Mouse (Mus musculus): ENCODE results near the gene Hist1h2ak.

The Hist1h2ak gene

GRCm38 (mm10) chr13:21721107-21721756 lies 32.4 kb downstream of the Hist1h2ak start:
- DNase-seq (ENCODE audit: low read depth) = peak; percentile 89

- DNase-seq (ENCODE audit: low read depth) = peak; percentile 85
Measured at GRCm38 (mm10) chr13:21718381-21719080, 35.1 kb downstream of the Hist1h2ak start.

DNA sequence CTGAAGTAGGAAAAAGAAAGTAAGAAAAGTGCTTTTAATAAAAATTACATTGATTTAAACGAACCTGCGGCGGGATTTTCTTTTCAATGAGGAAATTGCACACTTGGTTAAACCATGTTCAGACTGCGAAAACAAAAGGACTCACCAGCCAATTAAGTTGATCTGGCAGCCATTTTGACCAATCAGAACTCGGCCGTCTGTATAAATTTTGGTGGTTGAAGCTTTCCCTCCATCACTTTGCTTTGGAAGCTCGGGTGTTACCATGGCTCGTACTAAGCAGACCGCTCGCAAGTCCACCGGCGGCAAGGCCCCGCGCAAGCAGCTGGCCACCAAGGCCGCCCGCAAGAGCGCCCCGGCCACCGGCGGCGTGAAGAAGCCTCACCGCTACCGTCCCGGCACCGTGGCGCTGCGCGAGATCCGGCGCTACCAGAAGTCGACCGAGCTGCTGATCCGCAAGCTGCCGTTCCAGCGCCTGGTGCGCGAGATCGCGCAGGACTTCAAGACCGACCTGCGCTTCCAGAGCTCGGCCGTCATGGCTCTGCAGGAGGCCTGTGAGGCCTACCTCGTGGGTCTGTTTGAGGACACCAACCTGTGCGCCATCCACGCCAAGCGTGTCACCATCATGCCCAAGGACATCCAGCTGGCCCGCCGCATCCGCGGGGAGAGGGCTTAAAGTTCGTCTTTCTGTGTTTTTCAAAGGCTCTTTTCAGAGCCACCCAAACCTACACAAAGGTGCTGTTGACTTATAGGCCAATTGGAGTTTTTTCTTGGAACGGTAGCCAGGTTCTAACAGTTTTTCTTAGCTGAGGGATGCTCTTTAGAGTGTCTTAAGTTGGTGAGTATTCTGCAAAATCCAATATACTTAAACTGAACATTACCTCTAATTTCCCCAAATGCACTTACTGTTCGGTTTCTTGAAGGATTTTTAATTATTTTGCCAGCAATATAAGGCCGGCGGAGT lies 36.0 kb downstream of the Hist1h2ak start, which contains the start of gene Hist1h3h:
Hist1h3h (plus strand) TSS at position 263 of the 961 bp plus-strand sequence.
- DNase-seq (ENCODE audit: low read depth) = peak; percentile 99

DNA sequence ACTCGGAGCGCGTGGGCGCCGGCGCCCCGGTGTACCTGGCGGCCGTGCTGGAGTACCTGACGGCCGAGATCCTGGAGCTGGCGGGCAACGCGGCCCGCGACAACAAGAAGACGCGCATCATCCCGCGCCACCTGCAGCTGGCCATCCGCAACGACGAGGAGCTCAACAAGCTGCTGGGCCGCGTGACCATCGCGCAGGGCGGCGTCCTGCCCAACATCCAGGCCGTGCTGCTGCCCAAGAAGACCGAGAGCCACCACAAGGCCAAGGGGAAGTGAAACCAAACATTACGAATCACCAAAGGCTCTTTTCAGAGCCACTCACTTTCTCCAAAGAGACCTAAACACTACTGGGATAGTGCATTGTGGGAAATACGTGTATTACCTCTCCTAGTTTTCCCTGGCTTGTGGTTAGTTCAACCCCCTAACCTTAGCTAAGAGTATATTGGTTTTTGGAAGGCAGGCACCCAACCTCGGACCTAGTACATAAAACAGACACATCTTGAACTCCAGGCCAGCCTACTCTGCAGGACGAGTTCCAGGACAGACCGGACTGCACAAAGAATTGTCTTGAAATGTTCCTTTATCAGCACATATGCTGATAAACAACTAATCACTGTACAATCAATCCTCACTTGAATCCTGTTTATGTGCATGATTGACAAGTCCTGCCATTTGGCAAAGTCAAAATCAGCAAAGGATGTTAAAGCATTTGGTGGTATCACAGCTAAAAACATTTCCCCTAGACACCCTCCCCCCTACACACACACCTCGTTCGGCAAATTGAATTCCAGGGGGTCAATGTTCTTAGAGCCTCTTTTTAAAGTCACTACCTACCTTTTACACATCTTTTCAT lies 36.9 kb downstream of the Hist1h2ak start:
- peak; percentile 93 for DNase-seq (ENCODE audit: low read depth)

- peak; percentile 100 for DNase-seq (ENCODE audit: low read depth)
Measured at GRCm38 (mm10) chr13:21715864-21716539, 37.6 kb downstream of the Hist1h2ak start, which contains the start of the genes Hist1h2bl and Hist1h2ai. TSS of gene Hist1h2bl (minus strand) at chr13:21716143. TSS of gene Hist1h2ai (plus strand) at chr13:21716422.

GRCm38 (mm10) chr13:21715131-21715863 lies 38.3 kb downstream of the Hist1h2ak start:
- DNase-seq (ENCODE audit: low read depth) = peak; percentile 91

- DNase-seq (ENCODE audit: low read depth) = peak; percentile 91
Measured at GRCm38 (mm10) chr13:21714725-21715124, 38.9 kb downstream of the Hist1h2ak start.

GRCm38 (mm10) chr13:21711698-21712097 lies 41.9 kb downstream of the Hist1h2ak start:
- DNase-seq (ENCODE audit: low read depth) = peak; percentile 64

DNA sequence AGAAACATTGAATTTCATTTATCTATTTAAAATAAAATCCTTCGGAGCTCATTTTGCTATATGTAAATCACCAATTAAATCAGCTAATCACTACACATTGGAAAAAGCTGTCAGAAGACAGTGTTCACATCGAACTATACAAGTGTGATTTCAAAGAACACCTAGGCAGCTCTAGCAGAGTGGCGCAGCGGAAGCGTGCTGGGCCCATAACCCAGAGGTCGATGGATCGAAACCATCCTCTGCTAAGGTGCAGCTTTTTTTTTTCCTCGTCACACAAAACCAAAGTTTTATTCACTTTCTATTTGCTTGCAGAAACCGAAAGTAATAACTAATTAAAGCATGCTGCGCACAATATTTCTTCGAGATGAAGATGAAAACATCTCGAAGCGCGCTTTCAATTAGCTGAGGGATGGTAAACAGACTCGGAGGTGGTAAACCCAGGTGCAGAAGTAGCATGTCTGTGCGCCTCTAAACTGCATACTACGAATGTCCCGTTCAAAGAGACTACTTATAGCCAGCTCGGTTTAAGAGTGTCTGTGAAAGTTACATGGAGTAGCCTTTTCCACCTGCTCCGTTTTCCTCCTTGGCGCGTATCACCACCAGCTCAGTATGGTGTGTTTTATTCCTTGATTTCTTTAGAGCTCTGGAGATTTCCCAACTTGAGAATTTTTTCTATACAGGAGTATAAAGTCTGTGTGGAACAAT lies 42.7 kb downstream of the Hist1h2ak start:
- peak; percentile 88 for DNase-seq (ENCODE audit: low read depth)

DNA sequence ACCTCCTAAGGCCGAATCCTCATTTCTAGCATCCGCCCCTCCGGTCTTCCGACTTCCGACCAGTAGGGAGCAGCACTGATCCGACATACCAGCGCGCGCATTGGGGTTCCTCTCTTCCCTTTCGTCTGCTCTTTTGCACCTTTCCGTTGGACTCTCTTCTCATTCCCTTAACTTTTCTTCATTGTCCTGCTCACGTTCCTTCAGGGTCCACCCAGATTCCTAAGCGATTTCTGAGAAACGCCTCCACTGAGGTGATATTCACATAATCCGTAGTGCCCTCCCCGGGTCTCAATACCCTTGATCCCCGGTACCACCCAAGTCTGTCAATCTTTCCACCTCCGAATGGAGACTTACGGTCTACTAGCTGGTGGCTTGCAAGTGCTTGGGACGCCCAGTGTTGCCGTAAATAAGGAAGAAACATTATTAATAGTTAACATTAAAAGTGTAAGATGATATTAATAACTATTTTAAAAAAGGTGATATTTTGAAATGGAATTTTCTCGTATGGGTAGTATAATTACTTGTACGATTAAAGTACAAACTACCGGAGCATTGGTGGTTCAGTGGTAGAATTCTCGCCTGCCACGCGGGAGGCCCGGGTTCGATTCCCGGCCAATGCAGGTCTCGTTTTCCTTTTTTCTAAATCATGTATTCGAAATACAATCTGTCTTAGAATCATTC lies 43.5 kb downstream of the Hist1h2ak start:
- DNase-seq (ENCODE audit: low read depth) = peak; percentile 90

DNA sequence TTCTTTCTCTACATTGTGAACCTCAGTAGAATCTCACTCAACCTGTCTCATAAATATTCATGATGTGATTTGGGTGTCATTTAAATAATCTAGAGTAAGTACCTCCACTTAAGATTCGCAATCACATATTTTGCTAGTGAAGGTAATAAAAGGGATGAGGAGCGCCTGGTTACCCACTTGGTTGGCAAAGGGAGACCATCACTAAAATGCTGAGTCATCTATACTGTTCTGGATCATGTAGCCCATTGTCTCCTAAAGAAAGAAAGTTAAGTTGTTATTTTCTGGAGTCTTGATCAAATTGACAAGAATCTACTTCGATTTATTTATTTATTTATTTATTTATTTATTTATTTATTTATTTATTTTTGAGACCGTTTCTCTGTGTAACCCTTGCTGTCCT lies 47.0 kb downstream of the Hist1h2ak start:
- DNase-seq (ENCODE audit: low read depth) = no peak

Data from 416B (cell line).